Mouse (Mus musculus) erythroid progenitor cell, adult 5-6 weeks (primary cell): ENCODE results near the gene Arl8a. TPM values are rescaled to one million over a fixed set of nuclear protein-coding genes. Genes with fewer than 3 reads are reported as not detected.
"Not testable (repeated sequence)": the region's sequence is repeated elsewhere in the genome, so short reads cannot be mapped to it uniquely, and the experiment has no call there.

Source experiments
- ATAC-seq: replicated peaks from 2 replicates; pipeline ENCODE4 v1.8.0; 2016; ENCODE audit warnings: moderate number of reproducible peaks, mild to moderate bottlenecking, moderate TSS enrichment, inconsistent platforms; ENCODE audit not compliant: poor library complexity, low FRiP score, severe bottlenecking
- total RNA-seq, 2 experiments: library from RNA; stranded (forward) in 1 of 2; stranded (reverse) in 1 of 2; fragments of 150-400 nt in 1 of 2; fragments of 186-747, 209-891 nt in 1 of 2; gene quantifications; 2 replicates each; pipeline versions ENCODE4 v1.2.3 to v1.2.4; 2015 to 2017; ENCODE audit warnings: low replicate concordance in 2 of 2

The Arl8a gene
- total RNA-seq, 2 experiments from 2014 or later: 12.3 to 19.3 TPM

DNA sequence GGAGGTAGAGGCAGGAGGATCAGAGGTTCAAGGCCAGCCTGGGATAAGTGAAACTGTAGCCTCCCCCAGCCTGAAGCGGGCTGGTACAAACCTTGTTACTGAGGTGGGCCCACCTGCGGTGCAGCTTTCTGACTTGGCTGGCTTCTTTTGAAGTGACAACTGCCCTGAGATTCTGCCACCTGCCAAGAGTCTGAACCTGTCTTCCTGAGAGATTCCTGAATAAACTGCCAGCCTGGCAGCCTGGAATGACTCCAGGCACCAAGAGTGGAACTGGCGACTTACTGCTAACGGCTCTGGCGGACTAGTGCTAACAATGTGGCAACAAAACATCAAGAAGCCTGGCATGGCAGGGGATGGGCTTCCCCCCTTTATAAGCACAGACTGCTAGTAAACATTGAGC, 47.7 kb downstream of the Arl8a start:
- not testable (repeated sequence) for ATAC-seq

DNA sequence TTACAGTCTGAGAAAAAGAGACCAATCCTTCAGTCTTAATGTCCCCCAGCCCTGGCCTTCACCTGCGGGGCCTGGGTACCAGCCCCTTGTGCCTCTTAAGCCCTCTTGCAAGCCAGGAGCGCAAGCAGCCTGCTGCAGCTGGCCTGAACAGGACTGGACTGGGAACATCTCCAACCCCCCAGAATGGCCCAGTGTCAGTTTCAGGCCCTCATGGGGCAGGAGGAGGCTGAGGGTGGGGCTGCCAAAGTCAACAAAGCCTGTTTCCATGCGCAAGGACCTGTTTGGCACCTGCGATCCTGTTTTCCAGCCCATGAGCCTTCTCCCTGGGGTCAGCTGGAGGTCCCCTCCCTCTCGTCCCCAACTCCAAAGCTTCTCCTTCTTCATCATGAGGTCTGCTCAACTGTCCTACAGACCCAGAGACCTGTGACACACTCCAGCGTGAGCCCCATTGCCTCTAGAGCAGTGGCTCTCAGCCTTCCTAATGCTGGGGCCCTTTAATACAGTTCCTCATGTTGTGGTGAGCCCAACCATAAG, 49.4 kb downstream of the Arl8a start:
- no peak for ATAC-seq

DNA sequence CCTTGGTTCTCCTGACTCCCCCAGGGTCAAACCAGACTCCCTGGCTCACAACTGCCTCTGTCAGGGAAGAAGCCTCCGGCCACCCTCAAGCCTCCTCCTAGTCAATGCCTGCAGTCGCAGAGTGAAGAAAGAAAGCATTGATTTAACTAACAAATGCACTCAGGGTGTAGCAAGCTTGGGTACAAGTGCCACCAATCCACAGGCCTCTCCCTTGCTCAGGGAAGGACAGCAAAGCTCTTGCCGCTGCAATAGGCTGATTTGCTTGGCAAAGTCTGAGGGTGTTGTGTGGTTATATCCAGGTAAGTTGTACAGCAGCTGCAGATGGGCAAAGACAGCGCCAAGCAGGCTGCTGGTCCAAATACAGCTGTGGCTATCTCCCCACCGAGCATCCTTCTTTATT, 51.8 kb downstream of the Arl8a start:
- no peak for ATAC-seq

DNA sequence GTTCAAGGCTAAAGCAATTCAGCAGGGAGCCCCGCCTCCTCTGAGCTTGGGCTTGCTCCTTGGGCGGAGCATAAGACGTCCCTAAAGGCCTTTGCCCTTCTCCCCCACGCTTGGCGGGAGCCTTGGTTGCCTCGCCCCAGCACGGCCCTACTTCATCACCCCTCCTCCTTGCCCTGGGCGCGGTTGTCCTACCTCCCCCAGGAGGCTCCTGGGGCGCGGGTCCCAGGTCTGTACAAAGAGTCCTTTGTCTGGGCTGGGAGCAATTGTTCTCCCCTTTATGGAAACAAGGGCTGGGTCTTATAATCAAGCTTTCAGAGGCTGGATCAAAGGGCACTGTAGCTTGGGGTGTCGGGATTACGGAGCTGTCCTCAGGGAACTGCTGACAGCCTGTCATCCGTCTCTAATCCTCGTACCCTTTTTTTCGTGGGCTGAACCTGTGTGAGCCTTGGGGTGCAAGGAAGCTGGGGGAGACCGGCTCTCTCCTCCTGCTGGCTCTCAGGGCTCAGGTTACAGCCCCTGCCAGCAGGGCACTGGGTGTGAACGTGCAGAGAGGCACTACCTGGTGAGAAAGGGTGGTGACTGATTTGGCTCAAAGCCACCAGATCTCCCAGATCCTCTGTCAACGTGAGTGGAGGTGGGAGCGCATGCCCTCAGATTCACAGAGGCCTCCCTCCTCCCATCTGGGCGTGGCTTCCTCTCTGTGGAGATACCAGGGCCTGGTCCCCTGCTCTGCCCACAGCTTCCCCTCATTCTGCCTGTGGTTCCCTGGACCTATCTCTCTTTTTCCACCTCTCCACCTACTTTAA, 52.6 kb downstream of the Arl8a start:
- ATAC-seq: peak; percentile 74; the same call in 1 of the 2 replicates

DNA sequence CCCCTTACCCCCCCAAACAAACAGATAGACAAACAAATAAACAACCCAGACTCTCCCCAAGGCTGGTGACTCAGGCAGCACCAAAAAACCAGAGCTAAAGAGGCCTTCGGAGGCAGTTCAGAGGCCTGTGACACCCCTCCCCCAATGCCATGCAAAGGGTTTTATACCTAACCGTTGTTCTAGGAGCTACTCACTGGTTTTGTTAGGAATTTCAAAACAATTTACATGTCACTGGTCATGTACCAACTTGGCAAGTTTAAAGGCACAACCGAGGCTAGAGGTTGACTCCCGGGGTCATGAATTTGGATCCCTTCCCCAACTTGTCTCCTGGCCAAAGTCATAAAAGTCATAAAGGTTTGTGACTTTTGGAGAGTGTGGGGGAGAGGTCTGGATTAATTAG, 53.8 kb downstream of the Arl8a start:
- no peak for ATAC-seq

DNA sequence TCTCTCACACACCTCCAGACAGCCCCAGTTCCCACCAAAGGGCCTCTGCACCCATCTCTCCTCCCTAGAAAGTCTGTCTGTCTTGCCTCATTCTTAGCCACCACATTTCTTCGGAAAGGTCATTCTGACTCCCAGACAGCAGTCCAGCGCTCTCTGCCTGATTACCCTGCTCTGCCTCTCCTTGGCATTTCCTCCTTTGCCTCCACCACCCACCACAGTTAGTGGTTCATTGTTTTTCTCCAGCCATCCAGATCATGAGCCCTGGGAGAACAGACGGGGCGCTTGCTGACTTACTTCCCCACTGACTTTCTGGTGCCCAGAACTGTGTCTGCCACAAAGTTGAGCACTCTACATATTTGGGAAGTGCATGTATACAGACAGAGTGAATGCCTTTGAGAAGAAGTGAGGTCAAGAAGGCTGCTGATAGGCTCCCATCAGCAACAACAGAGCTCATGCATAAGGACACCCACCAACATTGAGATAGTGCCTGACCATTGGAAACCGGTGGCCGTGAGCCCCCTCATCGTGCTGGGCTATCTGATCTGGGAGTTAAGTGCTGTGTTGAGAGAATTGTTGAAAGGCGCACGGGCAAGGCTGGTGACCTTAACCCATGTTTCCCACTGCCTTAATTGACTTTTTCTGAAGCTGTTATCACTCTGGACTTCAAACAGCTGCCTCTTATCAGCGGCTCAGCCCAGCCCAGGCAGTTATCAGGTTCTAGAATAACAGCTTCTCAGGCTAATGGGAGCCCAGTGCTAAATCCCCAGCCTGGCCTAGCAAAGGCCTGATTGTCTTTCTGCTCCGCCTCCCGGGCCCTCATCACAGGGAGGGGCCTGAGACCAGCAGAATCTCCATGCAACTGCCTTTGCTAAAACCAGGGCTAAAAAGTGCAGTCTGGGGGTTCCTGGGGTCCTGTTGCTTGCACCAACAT, 57.8 kb downstream of the Arl8a start:
- ATAC-seq: peak; percentile 88

DNA sequence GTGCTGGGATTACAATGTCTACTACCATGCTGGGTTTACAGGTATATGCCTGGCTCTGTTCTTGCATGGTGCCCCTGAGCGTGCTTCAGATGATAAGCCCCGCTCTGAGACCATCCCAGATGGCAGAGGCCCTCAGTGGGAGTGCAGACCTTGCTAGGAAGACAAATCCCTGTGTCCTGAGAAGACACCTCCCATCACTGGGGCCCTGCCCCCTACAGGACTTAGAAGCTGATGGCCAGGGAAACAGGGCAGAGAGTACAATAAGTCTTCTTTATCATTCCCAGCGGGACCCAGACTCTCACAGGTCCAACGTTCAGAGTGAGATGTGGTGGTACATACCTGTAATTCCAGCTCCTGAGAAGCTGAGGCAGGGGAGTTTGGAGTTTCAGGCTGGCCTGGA, 58.6 kb downstream of the Arl8a start:
- ATAC-seq: no peak

Other genes starting within 250 kb of the Arl8a start
- gene Ppp1r12b, start 190.9 kb upstream of the Arl8a start, total RNA-seq (2015; ENCODE audit: low replicate concordance): 8.0 and 9.0 TPM in 2 replicates
- 17.3 and 26.2 TPM in 2 replicates for gene Ppp1r12b, start 190.9 kb upstream of the Arl8a start, total RNA-seq (2017; ENCODE audit: low replicate concordance)
- gene Ube2t, start 184.3 kb upstream of the Arl8a start, total RNA-seq (2015; ENCODE audit: low replicate concordance): 190 and 216 TPM in 2 replicates
- gene Ube2t, start 184.3 kb upstream of the Arl8a start, total RNA-seq (2017; ENCODE audit: low replicate concordance): 59.8 and 74.3 TPM in 2 replicates
- gene Lgr6, start 41.5 kb upstream of the Arl8a start, total RNA-seq (2015; ENCODE audit: low replicate concordance): not detected in 2 replicates
- gene Lgr6, start 41.5 kb upstream of the Arl8a start, total RNA-seq (2017; ENCODE audit: low replicate concordance): not detected in 2 replicates
- 8.3 and 12.2 TPM in 2 replicates for gene Ptpn7, start 14.1 kb upstream of the Arl8a start, total RNA-seq (2015; ENCODE audit: low replicate concordance)
- gene Ptpn7, start 14.1 kb upstream of the Arl8a start, total RNA-seq (2017; ENCODE audit: low replicate concordance): 10.8 and 11.9 TPM in 2 replicates
- gene Gpr37l1, start 20.9 kb downstream of the Arl8a start, total RNA-seq (2015; ENCODE audit: low replicate concordance): not detected in 2 replicates
- not detected in 2 replicates for gene Gpr37l1, start 20.9 kb downstream of the Arl8a start, total RNA-seq (2017; ENCODE audit: low replicate concordance)
- gene Elf3, start 111.7 kb downstream of the Arl8a start, total RNA-seq (2015; ENCODE audit: low replicate concordance): not detected in 2 replicates
- gene Elf3, start 111.7 kb downstream of the Arl8a start, total RNA-seq (2017; ENCODE audit: low replicate concordance): not detected in 2 replicates
- 15.5 and 15.9 TPM in 2 replicates for gene Rnpep, start 137.3 kb downstream of the Arl8a start, total RNA-seq (2015; ENCODE audit: low replicate concordance)
- 11.9 and 14.6 TPM in 2 replicates for gene Rnpep, start 137.3 kb downstream of the Arl8a start, total RNA-seq (2017; ENCODE audit: low replicate concordance)
- 9.7 and 11.3 TPM in 2 replicates for gene Timm17a, start 167.0 kb downstream of the Arl8a start, total RNA-seq (2015; ENCODE audit: low replicate concordance)
- 1.7 and 14.2 TPM in 2 replicates for gene Timm17a, start 167.0 kb downstream of the Arl8a start, total RNA-seq (2017; ENCODE audit: low replicate concordance)
- not detected in 2 replicates for gene Lmod1, start 178.0 kb downstream of the Arl8a start, total RNA-seq (2015; ENCODE audit: low replicate concordance)
- gene Lmod1, start 178.0 kb downstream of the Arl8a start, total RNA-seq (2017; ENCODE audit: low replicate concordance): not detected in 2 replicates
- gene Shisa4, start 228.4 kb downstream of the Arl8a start, total RNA-seq (2015; ENCODE audit: low replicate concordance): not detected in 2 replicates
- gene Shisa4, start 228.4 kb downstream of the Arl8a start, total RNA-seq (2017; ENCODE audit: low replicate concordance): not detected in 2 replicates